Mouse (Mus musculus) kidney, postnatal 25 days (tissue): ENCODE measurements around the gene Mchr1.
"Not testable (repeated sequence)": the region's sequence is repeated elsewhere in the genome, so short reads cannot be mapped to it uniquely, and the experiment has no call there.

Source experiments
- DNase-seq, 2 experiments: peaks; one replicate each; pipeline ENCODE4 v3.0.0; 2021; ENCODE audit warnings: mixed read lengths in 2 of 2

The Mchr1 gene

GRCm38 (mm10) chr15:81235086-81235920, at the start of gene Mchr1:
Mchr1 (plus strand) TSS chr15:81235499.
- peak; percentile 58 to 74 for DNase-seq

- no peak for DNase-seq
Measured at GRCm38 (mm10) chr15:81189061-81189460, 46.2 kb upstream of the Mchr1 start.

GRCm38 (mm10) chr15:81190011-81190629, 45.2 kb upstream of the Mchr1 start:
- DNase-seq, result peak in 1 of 2 experiments; percentile 20

- peak; percentile 99 to 100 for DNase-seq
Measured at GRCm38 (mm10) chr15:81190630-81191178, 44.6 kb upstream of the Mchr1 start, which contains the start of gene Mrtfa. Mrtfa (minus strand) TSS chr15:81190757.

- DNase-seq, result no peak
Measured at GRCm38 (mm10) chr15:81191303-81191702, 44.0 kb upstream of the Mchr1 start.

- no peak for DNase-seq
Measured at GRCm38 (mm10) chr15:81192316-81192715, 43.0 kb upstream of the Mchr1 start.

- DNase-seq, result no peak
Measured at GRCm38 (mm10) chr15:81192858-81193257, 42.4 kb upstream of the Mchr1 start.

GRCm38 (mm10) chr15:81194791-81195190, 40.5 kb upstream of the Mchr1 start:
- no peak for DNase-seq

- no peak for DNase-seq
Measured at GRCm38 (mm10) chr15:81195447-81195846, 39.9 kb upstream of the Mchr1 start.

GRCm38 (mm10) chr15:81197197-81197596, 38.1 kb upstream of the Mchr1 start:
- DNase-seq, result no peak

- DNase-seq, result no peak
Measured at GRCm38 (mm10) chr15:81198447-81198846, 36.9 kb upstream of the Mchr1 start.

- DNase-seq, result peak; percentile 56 to 93
Measured at GRCm38 (mm10) chr15:81199372-81199959, 35.8 kb upstream of the Mchr1 start.

- DNase-seq, result no peak
Measured at GRCm38 (mm10) chr15:81202462-81202861, 32.8 kb upstream of the Mchr1 start.

- no peak for DNase-seq
Measured at GRCm38 (mm10) chr15:81210496-81210895, 24.8 kb upstream of the Mchr1 start.

GRCm38 (mm10) chr15:81212976-81213375, 22.3 kb upstream of the Mchr1 start:
- DNase-seq, result peak in 1 of 2 experiments; percentile 44

- no peak for DNase-seq
Measured at GRCm38 (mm10) chr15:81216906-81217653, 18.2 kb upstream of the Mchr1 start.

- DNase-seq, result no peak
Measured at GRCm38 (mm10) chr15:81219054-81219453, 16.2 kb upstream of the Mchr1 start.

GRCm38 (mm10) chr15:81220051-81220450, 15.2 kb upstream of the Mchr1 start:
- not testable (repeated sequence) for DNase-seq

GRCm38 (mm10) chr15:81221446-81221845, 13.9 kb upstream of the Mchr1 start:
- DNase-seq, result no peak

- DNase-seq, result no peak
Measured at GRCm38 (mm10) chr15:81225016-81225415, 10.3 kb upstream of the Mchr1 start.

GRCm38 (mm10) chr15:81225732-81226131, 9.6 kb upstream of the Mchr1 start:
- no peak for DNase-seq

GRCm38 (mm10) chr15:81226796-81227195, 8.5 kb upstream of the Mchr1 start:
- no peak for DNase-seq

- DNase-seq, result no peak
Measured at GRCm38 (mm10) chr15:81227275-81227674, 8.0 kb upstream of the Mchr1 start.
